Mouse (Mus musculus): ENCODE data around the gene Dnmbp. TPM values are rescaled to one million over a fixed set of nuclear protein-coding genes. Genes with fewer than 3 reads are reported as not detected.
A peak's percentile ranks its signal among the peaks of the same experiment; 100 is the strongest.

Gene Dnmbp
- polyA plus RNA-seq, 1 experiment from 2014 or later, result 22.4 TPM

DNA sequence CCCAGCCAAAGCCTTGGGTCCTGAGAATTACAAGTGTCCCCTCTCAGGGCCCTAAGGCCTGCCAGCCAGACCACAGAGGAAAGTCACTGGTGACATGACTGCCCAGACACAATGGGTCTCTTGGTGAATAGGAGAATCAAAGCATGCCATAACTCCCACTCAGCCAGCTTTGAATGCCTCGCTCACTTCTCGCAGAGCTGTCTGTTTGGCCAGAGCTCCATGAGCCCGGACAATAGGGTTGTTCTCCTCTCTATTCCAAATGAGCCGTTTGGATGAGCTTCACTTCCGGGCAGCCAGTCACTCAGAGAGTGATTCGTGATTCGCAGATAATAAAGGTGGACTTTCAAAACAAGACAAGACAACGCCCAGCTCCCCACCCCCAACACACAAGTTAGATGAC lies 34.9 kb downstream of the Dnmbp start:
- H3K36me3 ChIP-seq, result peaks cover 37% of the 10 kb centered on the region

DNA sequence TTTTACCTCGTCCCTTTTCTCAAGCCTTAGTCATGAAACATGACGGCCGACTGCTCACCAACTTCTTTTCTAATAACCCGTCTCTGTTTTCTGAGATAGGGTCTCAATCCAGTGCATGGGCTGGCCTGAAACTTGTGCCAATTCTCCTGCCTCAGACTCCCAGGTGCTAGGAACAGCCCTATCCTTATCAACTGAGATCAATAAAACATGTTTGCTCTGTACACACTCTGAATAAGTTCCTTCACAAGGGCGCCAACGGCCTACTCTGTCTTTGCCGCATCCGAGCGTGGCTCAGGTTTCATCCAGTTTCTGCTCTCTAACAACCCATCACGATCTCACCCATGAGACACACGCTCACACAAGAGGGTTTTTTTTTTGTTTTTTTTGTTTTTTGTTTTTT lies 35.7 kb downstream of the Dnmbp start:
- no peak overlapping the region for H3K9ac ChIP-seq
- no peak overlapping the region for H3K4me3 ChIP-seq
- peaks cover 37% of the 10 kb centered on the region for H3K36me3 ChIP-seq
- no peaks in the 10 kb centered on the region for H3K27me3 ChIP-seq
- H3K4me1 ChIP-seq, result peaks cover 6% of the 10 kb centered on the region; the same call in 1 of the 2 replicates
- no peaks in the 10 kb centered on the region for H3K9me3 ChIP-seq
- no peak overlapping the region for H3K27ac ChIP-seq
- no peak overlapping the region for H3K4me2 ChIP-seq
- no peak for ATAC-seq (ENCODE audit: borderline replicate concordance, extremely low read depth, low FRiP score, low TSS enrichment)
- WGBS, result 64% methylated on average over 11 of the region's 11 CpGs

More for the DNA sequence above, 34.9 kb downstream of the Dnmbp start:
- no peaks in the 10 kb centered on the region for H3K9me3 ChIP-seq
- no peaks in the 10 kb centered on the region for H3K27me3 ChIP-seq
- ATAC-seq (ENCODE audit: borderline replicate concordance, extremely low read depth, low FRiP score, low TSS enrichment), result no peak
- H3K4me3 ChIP-seq, result no peak overlapping the region
- no peak overlapping the region for H3K4me2 ChIP-seq
- WGBS, result 56% methylated on average over 8 of the region's 8 CpGs
- peaks cover 6% of the 10 kb centered on the region; the same call in 1 of the 2 replicates for H3K4me1 ChIP-seq
- H3K9ac ChIP-seq, result no peak overlapping the region
- no peak overlapping the region for H3K27ac ChIP-seq

DNA sequence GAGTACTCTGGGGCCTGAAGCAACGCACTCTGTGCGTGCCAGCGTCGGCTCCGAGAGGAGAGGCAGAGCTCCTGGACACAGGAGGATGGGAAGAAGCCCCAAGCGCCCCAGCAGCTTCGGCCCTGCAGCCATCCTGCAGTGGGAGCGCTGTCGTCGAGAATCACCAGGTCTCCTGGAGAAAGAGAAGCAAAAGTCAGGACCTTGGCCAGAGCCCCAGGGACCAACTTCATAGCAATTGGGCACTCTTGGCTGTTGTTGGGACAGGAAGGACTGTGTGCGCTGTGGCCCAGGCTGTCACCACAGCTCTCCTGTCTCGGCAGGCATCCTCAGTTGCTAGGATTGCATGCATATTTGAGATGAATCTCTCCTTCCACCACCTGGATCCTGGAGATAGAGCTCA lies 37.1 kb downstream of the Dnmbp start:
- no peak for ATAC-seq (ENCODE audit: borderline replicate concordance, extremely low read depth, low FRiP score, low TSS enrichment)
- H3K9me3 ChIP-seq, result no peaks in the 10 kb centered on the region
- H3K4me1 ChIP-seq, result peaks cover 6% of the 10 kb centered on the region; the same call in 1 of the 2 replicates
- no peak overlapping the region for H3K9ac ChIP-seq
- no peak overlapping the region for H3K4me2 ChIP-seq
- H3K4me3 ChIP-seq, result no peak overlapping the region
- H3K36me3 ChIP-seq, result peaks cover 28% of the 10 kb centered on the region
- H3K27me3 ChIP-seq, result no peaks in the 10 kb centered on the region
- no peak overlapping the region for H3K27ac ChIP-seq
- WGBS, result 59% methylated on average over 12 of the region's 12 CpGs

DNA sequence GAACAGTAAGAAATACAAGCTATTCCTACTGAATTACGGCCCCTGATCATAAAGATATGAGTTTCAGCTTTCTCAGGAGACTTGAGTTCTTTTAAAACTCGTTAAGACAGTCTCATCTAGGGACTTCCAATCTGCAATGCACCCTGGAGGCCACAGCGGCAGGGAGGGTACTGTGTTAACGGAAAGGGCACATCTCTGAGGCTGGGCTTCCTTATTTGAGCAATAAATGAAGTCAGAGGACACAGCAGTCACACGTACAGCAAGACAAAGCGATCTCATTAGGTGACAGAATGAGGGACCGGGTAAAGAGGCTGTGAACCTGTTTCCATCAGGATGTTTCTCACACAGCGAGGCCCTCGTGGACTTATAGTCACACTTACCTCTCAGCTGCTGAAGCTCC lies 39.3 kb downstream of the Dnmbp start:
- Histone ChIP-seq H3K27ac (no peak overlapping the region), H3K27me3 (no peaks in the 10 kb centered on the region), H3K9ac (no peak overlapping the region), H3K9me3 (no peaks in the 10 kb centered on the region), H3K4me3 (no peak overlapping the region), H3K4me2 (no peak overlapping the region), H3K36me3 (peaks cover 25% of the 10 kb centered on the region), H3K4me1 (peaks cover 6% of the 10 kb centered on the region; the same call in 1 of the 2 replicates)
- whole genome bisulfite sequencing, result 90% methylated on average over 9 of the region's 9 CpGs
- ATAC-seq (ENCODE audit: borderline replicate concordance, extremely low read depth, low FRiP score, low TSS enrichment), result no peak

DNA sequence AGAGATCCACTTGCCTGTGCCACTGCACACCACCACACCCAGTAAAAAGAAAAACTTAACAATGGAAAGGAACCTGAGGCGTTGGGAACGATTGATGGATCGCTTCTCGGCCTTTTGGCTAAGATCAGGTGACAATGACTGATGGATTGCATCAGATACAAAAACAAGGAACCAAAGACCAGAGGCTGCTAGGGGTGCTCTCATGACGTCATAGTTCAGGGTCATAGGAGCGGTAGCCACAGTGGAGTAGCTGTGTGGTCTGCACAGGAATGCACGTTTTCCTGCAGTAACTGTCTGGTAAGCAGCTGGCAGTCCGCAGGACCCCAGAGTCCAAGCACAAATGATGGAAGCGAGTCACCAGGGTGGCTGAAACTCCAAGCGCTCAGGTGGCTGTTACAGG lies 41.4 kb downstream of the Dnmbp start:
- no peak overlapping the region for H3K9ac ChIP-seq
- H3K4me1 ChIP-seq, result no peaks in the 10 kb centered on the region
- H3K27ac ChIP-seq, result no peak overlapping the region
- peaks cover 25% of the 10 kb centered on the region for H3K36me3 ChIP-seq
- no peak overlapping the region for H3K4me3 ChIP-seq
- no peaks in the 10 kb centered on the region for H3K9me3 ChIP-seq
- H3K27me3 ChIP-seq, result no peaks in the 10 kb centered on the region
- no peak for ATAC-seq (ENCODE audit: borderline replicate concordance, extremely low read depth, low FRiP score, low TSS enrichment)
- no peak overlapping the region for H3K4me2 ChIP-seq
- 35% methylated on average over 10 of the region's 10 CpGs for WGBS

DNA sequence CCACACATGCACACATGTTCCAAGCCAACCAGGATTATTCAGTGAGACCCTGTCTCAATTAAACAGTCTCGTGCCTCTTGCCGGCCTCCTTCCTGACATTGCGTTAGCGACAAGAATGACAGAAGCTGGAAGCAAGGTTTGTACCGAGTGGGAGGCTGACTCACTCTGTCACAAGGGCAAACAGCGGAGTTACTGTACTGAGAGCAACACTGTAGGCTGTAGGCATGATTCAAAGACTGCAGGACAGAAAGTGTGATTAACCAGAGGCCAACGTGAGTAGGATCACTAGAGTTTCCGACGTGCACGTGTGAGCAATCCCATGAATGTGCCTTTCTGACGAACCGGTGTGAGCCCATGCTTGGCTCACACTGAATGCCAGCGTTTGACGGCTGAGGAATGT lies 43.5 kb downstream of the Dnmbp start:
- no peak for ATAC-seq (ENCODE audit: borderline replicate concordance, extremely low read depth, low FRiP score, low TSS enrichment)
- H3K9me3 ChIP-seq, result no peaks in the 10 kb centered on the region
- no peak overlapping the region for H3K4me3 ChIP-seq
- peaks cover 19% of the 10 kb centered on the region for H3K36me3 ChIP-seq
- 71% methylated on average over 14 of the region's 14 CpGs for WGBS
- no peak overlapping the region for H3K27ac ChIP-seq
- no peak overlapping the region for H3K4me2 ChIP-seq
- no peaks in the 10 kb centered on the region for H3K27me3 ChIP-seq
- H3K4me1 ChIP-seq, result no peaks in the 10 kb centered on the region
- no peak overlapping the region for H3K9ac ChIP-seq

DNA sequence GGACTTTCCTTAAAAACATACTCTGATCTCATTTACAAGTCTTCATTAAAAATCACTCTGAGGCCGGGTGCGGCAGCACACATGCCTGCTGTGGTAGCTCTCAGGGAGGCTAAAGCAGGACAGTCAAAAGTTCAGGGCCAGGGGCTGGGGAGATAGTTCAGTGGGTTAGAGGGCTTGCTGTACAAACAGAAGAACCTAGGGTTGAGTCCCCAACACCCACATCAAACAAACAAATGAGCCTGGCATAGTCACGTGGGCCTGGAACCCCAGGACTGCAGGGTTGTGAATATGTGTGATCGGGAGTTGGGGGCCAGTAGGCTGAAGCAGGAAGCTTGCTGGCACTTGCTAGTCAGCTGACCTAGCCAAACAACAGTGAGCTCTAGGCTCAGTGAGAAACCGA lies 44.0 kb downstream of the Dnmbp start:
- no peaks in the 10 kb centered on the region for H3K27me3 ChIP-seq
- H3K4me1 ChIP-seq, result no peaks in the 10 kb centered on the region
- no peak overlapping the region for H3K4me2 ChIP-seq
- no peak overlapping the region for H3K27ac ChIP-seq
- 88% methylated on average over 5 of the region's 5 CpGs for WGBS
- no peak overlapping the region for H3K9ac ChIP-seq
- H3K4me3 ChIP-seq, result no peak overlapping the region
- H3K36me3 ChIP-seq, result peaks cover 14% of the 10 kb centered on the region
- H3K9me3 ChIP-seq, result no peaks in the 10 kb centered on the region
- no peak for ATAC-seq (ENCODE audit: borderline replicate concordance, extremely low read depth, low FRiP score, low TSS enrichment)

DNA sequence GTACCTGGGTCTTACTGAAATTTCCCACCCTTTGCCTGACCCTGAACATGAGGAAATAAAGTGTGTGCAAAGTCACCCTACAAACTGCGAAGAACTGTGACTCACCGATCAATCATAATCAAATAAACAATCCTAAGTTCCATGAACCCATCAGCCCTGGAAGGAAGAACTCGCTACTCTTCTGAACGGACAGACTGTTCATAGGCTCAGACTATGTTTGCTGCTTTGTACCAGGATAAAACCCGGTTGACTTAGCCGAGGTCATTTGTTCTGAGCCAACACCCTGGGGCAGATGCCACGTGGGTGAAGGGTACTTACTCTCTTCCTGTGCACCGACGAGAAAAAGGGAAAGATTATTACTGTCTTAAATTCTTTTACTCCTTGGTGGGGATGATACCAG lies 45.2 kb downstream of the Dnmbp start:
- ATAC-seq (ENCODE audit: borderline replicate concordance, extremely low read depth, low FRiP score, low TSS enrichment), result no peak
- WGBS, result 24% methylated on average over 9 of the region's 9 CpGs
- Histone ChIP-seq H3K4me3 (no peak overlapping the region), H3K36me3 (peaks cover 3% of the 10 kb centered on the region), H3K4me1 (no peaks in the 10 kb centered on the region), H3K9me3 (no peaks in the 10 kb centered on the region), H3K27me3 (no peaks in the 10 kb centered on the region), H3K9ac (no peak overlapping the region), H3K27ac (no peak overlapping the region), H3K4me2 (no peak overlapping the region)

DNA sequence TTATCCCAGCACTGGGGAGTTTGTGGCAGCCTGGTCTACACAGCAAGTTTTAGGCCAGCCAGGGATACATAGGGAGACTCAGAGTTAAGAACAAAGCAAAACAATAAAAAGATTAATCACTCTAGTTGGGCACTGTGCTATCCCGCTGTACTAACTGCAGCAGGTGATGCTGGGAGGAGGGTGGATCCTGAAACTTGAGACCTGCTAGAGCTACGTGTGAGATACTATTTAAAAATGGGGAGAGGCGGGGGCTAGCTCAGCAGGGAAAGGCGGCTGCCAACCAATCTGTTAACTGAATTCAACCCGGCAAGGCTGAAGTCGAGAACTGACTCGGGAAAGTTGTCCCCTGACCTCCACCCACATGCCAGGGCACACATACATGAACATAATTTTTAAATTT lies 45.9 kb downstream of the Dnmbp start:
- 0 out of 2 replicates have a peak, but pooled peaks have one; percentile 47 for ATAC-seq (ENCODE audit: borderline replicate concordance, extremely low read depth, low FRiP score, low TSS enrichment)
- H3K9me3 ChIP-seq, result no peaks in the 10 kb centered on the region

DNA sequence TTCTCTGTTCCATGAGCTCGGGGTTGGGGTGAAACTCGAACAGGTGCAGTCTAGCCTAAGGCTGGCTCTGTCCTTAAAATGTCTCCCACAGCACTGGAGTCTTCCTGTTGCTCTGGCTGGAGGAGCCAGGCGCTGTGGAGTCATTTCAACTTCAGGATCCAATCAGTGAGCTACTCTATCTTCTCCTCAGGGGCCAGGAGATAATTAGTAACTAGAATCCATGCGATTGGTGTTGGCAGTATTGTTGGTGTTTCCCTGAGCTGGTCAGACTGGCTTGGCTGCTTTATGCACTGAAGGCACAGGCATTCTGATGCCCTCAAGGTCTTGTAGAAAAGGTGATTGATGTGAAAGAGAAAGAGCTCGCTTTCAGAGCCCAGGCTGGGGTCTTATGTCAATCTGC lies 49.5 kb downstream of the Dnmbp start:
- peak overlapping the region; percentile 71 for H3K27ac ChIP-seq

More for the DNA sequence above, 45.9 kb downstream of the Dnmbp start:
- Histone ChIP-seq H3K9ac (no peak overlapping the region), H3K27me3 (no peaks in the 10 kb centered on the region), H3K36me3 (no peaks in the 10 kb centered on the region), H3K27ac (no peak overlapping the region), H3K4me2 (no peak overlapping the region), H3K4me3 (no peak overlapping the region), H3K4me1 (peaks cover 2% of the 10 kb centered on the region; the same call in 1 of the 2 replicates)
- 18% methylated on average over 7 of the region's 7 CpGs for WGBS

DNA sequence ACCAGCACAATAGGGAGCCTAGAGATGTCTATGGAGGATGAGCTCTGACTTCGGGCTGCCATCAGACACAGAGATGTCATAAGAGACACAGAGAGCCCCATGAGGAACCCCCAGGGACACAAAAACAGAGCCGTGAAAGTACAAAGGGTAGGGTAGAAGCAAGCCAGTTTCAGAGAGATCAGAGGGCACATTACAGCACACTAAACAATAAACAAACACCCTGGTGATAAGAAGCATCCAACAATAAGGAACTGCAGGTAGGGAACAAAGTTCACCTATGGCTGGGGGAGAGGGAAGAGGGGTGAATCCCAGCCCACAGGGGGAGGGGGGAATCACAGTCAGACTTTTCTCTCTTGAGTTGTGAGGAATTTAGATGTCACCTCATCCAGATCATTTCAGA lies 52.3 kb downstream of the Dnmbp start:
- Histone ChIP-seq H3K4me1 (peaks cover 48% of the 10 kb centered on the region), H3K27ac (no peak overlapping the region), H3K36me3 (no peaks in the 10 kb centered on the region), H3K4me3 (no peak overlapping the region), H3K9ac (no peak overlapping the region), H3K27me3 (no peaks in the 10 kb centered on the region), H3K4me2 (no peak overlapping the region), H3K9me3 (no peaks in the 10 kb centered on the region)
- 68% methylated on average over 2 of the region's 2 CpGs for WGBS
- ATAC-seq (ENCODE audit: borderline replicate concordance, extremely low read depth, low FRiP score, low TSS enrichment), result no peak

More for the DNA sequence above, 49.5 kb downstream of the Dnmbp start:
- H3K36me3 ChIP-seq, result no peaks in the 10 kb centered on the region
- H3K4me2 ChIP-seq, result peak overlapping the region; percentile 44
- WGBS, result 39% methylated on average over 5 of the region's 5 CpGs
- no peak overlapping the region for H3K9ac ChIP-seq
- ATAC-seq (ENCODE audit: borderline replicate concordance, extremely low read depth, low FRiP score, low TSS enrichment), result peak; percentile 58; the same call in 1 of the 2 replicates
- peak overlapping the region; percentile 20; the same call in 1 of the 2 replicates for H3K4me3 ChIP-seq
- no peaks in the 10 kb centered on the region for H3K27me3 ChIP-seq
- no peaks in the 10 kb centered on the region for H3K9me3 ChIP-seq
- peaks cover 20% of the 10 kb centered on the region for H3K4me1 ChIP-seq

DNA sequence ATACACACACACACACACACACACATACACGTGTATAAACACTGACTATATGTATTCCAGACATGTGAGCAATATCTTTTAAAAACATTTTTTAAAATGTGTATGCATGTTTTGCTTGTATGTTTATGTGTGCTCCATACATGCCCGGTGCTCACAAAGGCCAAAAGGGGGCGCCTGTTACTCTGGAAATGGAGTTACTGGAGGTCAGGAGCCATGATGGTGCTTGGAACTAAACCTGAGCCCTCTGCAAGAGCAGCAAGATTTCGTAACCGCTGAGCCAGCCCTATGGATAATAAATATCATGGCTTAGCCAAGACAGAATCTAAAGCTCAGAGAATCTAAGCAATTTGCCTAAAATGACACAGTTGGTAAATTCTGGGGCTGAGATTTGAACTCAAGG lies 52.7 kb downstream of the Dnmbp start:
- no peak for ATAC-seq (ENCODE audit: borderline replicate concordance, extremely low read depth, low FRiP score, low TSS enrichment)
- Histone ChIP-seq H3K27me3 (no peaks in the 10 kb centered on the region), H3K4me3 (no peak overlapping the region), H3K4me2 (no peak overlapping the region), H3K4me1 (peaks cover 49% of the 10 kb centered on the region), H3K27ac (no peak overlapping the region), H3K9ac (no peak overlapping the region), H3K36me3 (no peaks in the 10 kb centered on the region), H3K9me3 (no peaks in the 10 kb centered on the region)
- WGBS, result 78% methylated on average over 5 of the region's 5 CpGs
